Mouse (Mus musculus): ENCODE results near the gene Btbd35f22. TPM values are rescaled to one million over a fixed set of nuclear protein-coding genes. Genes with fewer than 3 reads are reported as not detected.
"Not testable (repeated sequence)": the region's sequence is repeated elsewhere in the genome, so short reads cannot be mapped to it uniquely, and the experiment has no call there.

Btbd35f22 gene
- not detected in 2 replicates for polyA plus RNA-seq (2015; fragmentation: Nextera tagmentation; extraction: Ambion mirVana)

DNA sequence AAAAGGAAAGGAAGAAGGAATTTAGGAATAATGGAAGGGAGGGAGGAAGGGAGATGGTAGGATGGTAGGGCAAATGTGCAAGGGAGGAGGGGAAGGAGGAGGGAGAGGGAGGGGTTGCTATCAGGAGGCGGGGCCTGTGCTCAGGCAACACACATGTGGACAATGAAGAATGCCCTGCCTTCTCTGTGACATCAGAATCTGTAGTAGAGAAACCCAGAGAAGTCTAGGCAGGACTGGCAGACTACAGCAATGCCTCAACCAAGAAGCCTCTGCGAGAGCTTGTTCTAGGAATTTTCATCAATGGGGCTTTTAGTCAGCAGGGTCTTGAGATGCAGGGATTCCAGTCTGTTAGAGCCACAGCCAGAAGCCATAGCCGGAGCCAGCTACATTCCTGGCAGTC lies at the start of gene Btbd35f22:
Btbd35f22 (plus strand) TSS at position 301 of the 400 bp plus-strand sequence.
- H3K4me3 ChIP-seq; H3K27ac ChIP-seq; H3K9ac ChIP-seq; ATAC-seq (replicated peaks; ENCODE audit: insufficient number of reproducible peaks, insufficient read depth, low FRiP score, low read depth); H3K9me3 ChIP-seq (replicated peaks); H3K4me2 ChIP-seq; H3K27me3 ChIP-seq; H3K36me3 ChIP-seq; H3K4me1 ChIP-seq (replicated peaks): not testable (repeated sequence)
- WGBS, result no CpG with 5 or more reads among the region's 3 CpGs

Other genes starting within 250 kb of the Btbd35f22 start
- gene Gm21637, start 85.8 kb upstream of the Btbd35f22 start, polyA plus RNA-seq (2015; fragmentation: Nextera tagmentation; extraction: Ambion mirVana), result not detected in 2 replicates
- not detected in 2 replicates for gene Btbd35f2, start 230.6 kb downstream of the Btbd35f22 start, polyA plus RNA-seq (2015; fragmentation: Nextera tagmentation; extraction: Ambion mirVana)

All from heart, embryonic 15.5 days (tissue).